Mouse (Mus musculus): ENCODE results near the gene Ngly1.

DNA sequence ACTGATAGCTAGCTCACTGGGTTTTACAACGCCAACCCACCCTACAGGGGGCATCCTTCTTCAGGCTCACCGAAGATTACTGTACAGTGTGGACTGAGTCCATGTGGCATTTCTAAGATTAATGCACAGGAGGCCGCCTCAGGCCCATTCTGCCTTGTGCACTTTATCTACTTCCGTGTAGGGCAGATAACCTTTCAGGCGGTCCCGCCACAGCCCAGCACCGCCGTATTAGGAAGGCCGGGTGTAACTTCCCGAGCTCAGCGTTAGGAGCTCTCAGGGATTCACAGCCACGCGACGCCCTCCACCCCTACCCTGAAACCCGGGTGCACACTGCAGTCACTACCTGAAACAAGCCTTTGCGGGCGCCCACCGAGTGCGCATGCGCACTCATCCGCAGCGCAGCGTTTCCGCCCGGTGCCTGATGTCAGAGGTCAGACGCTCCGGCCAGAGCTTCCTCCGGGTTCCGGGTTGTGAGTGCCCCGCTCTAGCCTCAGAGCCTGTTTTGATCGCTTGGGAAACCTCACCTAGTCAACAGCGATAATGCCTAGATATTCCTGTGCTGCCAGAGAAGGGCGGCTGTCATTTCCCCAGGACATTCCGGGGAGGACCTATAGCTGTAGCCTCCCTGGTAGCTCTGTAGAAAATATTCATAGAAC is 6.0 kb upstream of the Ngly1 start:
- TF ChIP-seq CTCF (IDR thresholded peaks at IDR 0.05; ENCODE audit: borderline replicate concordance, insufficient read depth, low read depth, low read length) (no peak), POLR2A (IDR thresholded peaks at IDR 0.05; ENCODE audit: borderline replicate concordance, insufficient read depth, low read length) (peak; percentile 75; the same call in 1 of the 2 replicates)
